Mouse (Mus musculus): ENCODE results near the gene H2al1h. TPM values are rescaled to one million over a fixed set of nuclear protein-coding genes. Genes with fewer than 3 reads are reported as not detected.

H2al1h gene
- not detected for polyA plus RNA-seq (2017; shearing (Covaris generic))

DNA sequence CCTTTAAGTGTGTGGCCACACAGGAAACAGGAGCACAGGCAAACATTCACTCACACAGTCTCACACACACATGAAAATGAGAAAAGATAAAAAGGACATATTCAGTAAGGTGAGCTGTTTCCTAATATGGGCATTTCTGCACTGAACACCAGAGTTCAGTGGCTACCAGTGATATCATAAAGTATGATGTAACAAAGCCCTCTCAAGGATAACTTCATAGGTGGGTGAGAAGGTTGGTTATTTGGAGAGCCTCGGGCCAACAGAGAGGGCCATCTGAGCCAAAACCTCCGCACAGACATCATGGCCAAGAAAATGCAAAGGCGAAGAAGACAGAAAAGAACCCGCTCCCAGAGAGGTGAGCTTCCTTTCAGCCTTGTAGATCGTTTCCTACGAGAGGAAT is at the start of gene H2al1h:
Gene H2al1h, plus strand, starts transcription at position 301 of the 400 bp plus-strand sequence.

GRCm38 (mm10) chrX:11298957-11299356 is 22.3 kb upstream of the H2al1h start, which contains the start of gene H2al1a:
H2al1a (plus strand) TSS chrX:11299257.

GRCm38 (mm10) chrX:11302132-11302531 is 19.2 kb upstream of the H2al1h start, which contains the start of gene H2al1b:
H2al1b (plus strand) TSS chrX:11302432.

DNA sequence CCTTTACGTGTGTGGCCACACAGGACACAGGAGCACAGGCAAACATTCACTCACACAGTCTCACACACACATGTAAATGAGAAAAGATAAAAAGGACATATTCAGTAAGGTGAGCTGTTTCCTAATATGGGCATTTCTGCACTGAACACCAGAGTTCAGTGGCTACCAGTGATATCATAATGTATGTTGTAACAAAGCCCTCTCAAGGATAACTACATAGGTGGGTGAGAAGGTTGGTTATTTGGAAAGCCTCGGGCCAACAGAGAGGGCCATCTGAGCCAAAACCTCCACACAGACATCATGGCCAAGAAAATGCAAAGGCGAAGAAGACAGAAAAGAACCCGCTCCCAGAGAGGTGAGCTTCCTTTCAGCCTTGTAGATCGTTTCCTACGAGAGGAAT is 15.9 kb upstream of the H2al1h start, which contains the start of gene H2al1c:
Gene H2al1c, plus strand, starts transcription at position 301 of the 400 bp plus-strand sequence.

DNA sequence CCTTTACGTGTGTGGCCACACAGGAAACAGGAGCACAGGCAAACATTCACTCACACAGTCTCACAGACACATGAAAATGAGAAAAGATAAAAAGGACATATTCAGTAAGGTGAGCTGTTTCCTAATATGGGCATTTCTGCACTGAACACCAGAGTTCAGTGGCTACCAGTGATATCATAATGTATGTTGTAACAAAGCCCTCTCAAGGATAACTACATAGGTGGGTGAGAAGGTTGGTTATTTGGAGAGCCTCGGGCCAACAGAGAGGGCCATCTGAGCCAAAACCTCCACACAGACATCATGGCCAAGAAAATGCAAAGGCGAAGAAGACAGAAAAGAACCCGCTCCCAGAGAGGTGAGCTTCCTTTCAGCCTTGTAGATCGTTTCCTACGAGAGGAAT is 12.8 kb upstream of the H2al1h start, which contains the start of gene H2al1d:
Gene H2al1d, plus strand, starts transcription at position 301 of the 400 bp plus-strand sequence.

DNA sequence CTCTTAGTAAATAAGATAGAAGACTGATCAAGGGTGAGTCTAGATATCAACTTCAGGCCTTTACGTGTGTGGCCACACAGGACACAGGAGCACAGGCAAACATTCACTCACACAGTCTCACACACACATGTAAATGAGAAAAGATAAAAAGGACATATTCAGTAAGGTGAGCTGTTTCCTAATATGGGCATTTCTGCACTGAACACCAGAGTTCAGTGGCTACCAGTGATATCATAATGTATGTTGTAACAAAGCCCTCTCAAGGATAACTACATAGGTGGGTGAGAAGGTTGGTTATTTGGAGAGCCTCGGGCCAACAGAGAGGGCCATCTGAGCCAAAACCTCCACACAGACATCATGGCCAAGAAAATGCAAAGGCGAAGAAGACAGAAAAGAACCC is 9.7 kb upstream of the H2al1h start, which contains the start of gene H2al1e:
Gene H2al1e, plus strand, starts transcription at position 301 of the 400 bp plus-strand sequence.

DNA sequence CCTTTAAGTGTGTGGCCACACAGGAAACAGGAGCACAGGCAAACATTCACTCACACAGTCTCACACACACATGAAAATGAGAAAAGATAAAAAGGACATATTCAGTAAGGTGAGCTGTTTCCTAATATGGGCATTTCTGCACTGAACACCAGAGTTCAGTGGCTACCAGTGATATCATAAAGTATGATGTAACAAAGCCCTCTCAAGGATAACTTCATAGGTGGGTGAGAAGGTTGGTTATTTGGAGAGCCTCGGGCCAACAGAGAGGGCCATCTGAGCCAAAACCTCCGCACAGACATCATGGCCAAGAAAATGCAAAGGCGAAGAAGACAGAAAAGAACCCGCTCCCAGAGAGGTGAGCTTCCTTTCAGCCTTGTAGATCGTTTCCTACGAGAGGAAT is 6.4 kb upstream of the H2al1h start, which contains the start of gene H2al1f:
Gene H2al1f, plus strand, starts transcription at position 301 of the 400 bp plus-strand sequence.

DNA sequence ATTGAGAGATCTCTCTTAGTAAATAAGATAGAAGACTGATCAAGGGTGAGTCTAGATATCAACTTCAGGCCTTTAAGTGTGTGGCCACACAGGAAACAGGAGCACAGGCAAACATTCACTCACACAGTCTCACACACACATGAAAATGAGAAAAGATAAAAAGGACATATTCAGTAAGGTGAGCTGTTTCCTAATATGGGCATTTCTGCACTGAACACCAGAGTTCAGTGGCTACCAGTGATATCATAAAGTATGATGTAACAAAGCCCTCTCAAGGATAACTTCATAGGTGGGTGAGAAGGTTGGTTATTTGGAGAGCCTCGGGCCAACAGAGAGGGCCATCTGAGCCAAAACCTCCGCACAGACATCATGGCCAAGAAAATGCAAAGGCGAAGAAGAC is 3.3 kb upstream of the H2al1h start, which contains the start of gene H2al1g:
Gene H2al1g, plus strand, starts transcription at position 301 of the 400 bp plus-strand sequence.

DNA sequence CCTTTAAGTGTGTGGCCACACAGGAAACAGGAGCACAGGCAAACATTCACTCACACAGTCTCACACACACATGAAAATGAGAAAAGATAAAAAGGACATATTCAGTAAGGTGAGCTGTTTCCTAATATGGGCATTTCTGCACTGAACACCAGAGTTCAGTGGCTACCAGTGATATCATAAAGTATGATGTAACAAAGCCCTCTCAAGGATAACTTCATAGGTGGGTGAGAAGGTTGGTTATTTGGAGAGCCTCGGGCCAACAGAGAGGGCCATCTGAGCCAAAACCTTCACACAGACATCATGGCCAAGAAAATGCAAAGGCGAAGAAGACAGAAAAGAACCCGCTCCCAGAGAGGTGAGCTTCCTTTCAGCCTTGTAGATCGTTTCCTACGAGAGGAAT is 3.1 kb downstream of the H2al1h start, which contains the start of gene H2al1i:
Gene H2al1i, plus strand, starts transcription at position 301 of the 400 bp plus-strand sequence.

DNA sequence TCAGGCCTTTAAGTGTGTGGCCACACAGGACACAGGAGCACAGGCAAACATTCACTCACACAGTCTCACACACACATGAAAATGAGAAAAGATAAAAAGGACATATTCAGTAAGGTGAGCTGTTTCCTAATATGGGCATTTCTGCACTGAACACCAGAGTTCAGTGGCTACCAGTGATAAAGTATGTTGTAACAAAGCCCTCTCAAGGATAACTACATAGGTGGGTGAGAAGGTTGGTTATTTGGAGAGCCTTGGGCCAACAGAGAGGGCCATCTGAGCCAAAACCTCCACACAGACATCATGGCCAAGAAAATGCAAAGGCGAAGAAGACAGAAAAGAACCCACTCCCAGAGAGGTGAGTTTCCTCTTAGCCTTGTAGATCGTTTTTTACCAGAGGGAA is 6.2 kb downstream of the H2al1h start, which contains the start of gene H2al1j:
Gene H2al1j, plus strand, starts transcription at position 301 of the 400 bp plus-strand sequence.

Other genes starting within 250 kb of the H2al1h start
- not detected for gene H2al1a, start 22.2 kb upstream of the H2al1h start, polyA plus RNA-seq (2017; shearing (Covaris generic))
- not detected for gene H2al1b, start 19.1 kb upstream of the H2al1h start, polyA plus RNA-seq (2017; shearing (Covaris generic))
- gene H2al1c, start 15.8 kb upstream of the H2al1h start, polyA plus RNA-seq (2017; shearing (Covaris generic)) = not detected
- not detected for gene H2al1d, start 12.7 kb upstream of the H2al1h start, polyA plus RNA-seq (2017; shearing (Covaris generic))
- not detected for gene H2al1e, start 9.6 kb upstream of the H2al1h start, polyA plus RNA-seq (2017; shearing (Covaris generic))
- gene H2al1f, start 6.3 kb upstream of the H2al1h start, polyA plus RNA-seq (2017; shearing (Covaris generic)) = not detected
- not detected for gene H2al1g, start 3.2 kb upstream of the H2al1h start, polyA plus RNA-seq (2017; shearing (Covaris generic))
- gene H2al1i, start 3.2 kb downstream of the H2al1h start, polyA plus RNA-seq (2017; shearing (Covaris generic)) = not detected
- not detected for gene H2al1j, start 6.3 kb downstream of the H2al1h start, polyA plus RNA-seq (2017; shearing (Covaris generic))